Mouse (Mus musculus): ENCODE measurements around the gene Fap.

Fap gene

DNA sequence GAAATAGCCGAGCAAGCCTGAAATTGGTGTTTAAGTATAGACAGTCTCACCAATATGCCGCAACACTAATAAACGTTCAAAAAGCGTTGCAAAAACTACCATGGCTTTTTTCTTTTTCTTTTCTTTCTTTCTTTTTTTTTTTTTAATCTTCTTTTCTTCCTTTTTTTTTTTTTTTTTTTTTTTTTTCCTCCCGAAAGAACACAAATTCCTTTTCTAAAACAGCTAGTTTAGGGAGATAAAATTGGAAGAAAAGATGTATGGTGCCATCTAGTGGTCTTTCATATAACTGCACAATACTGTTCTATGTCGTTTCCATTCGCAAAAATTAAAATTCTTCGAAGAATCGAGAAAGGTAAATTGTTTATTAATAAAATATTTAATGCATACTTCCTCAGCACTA, 115.8 kb downstream of the Fap start:
- DNase-seq = no peak

DNA sequence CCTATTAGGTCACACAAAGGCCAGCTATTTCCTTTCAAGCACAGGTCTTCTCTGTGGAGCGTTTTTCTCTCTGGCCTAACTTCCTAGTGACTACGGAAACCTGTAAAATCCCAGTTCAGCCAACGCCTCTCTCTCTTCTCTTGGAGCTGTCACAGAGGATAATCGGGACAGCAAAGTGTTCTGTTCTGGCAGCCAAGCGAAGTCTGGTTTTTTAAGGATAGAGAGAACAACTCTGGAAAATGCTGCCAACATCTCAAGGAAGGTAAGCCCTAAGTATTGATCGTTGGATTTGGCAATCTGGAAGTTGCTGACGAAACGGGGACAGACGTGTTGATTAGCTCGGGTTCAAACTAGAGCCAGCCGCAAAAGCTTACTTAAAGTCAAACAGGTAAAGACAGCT, 118.9 kb downstream of the Fap start:
- no peak for DNase-seq

DNA sequence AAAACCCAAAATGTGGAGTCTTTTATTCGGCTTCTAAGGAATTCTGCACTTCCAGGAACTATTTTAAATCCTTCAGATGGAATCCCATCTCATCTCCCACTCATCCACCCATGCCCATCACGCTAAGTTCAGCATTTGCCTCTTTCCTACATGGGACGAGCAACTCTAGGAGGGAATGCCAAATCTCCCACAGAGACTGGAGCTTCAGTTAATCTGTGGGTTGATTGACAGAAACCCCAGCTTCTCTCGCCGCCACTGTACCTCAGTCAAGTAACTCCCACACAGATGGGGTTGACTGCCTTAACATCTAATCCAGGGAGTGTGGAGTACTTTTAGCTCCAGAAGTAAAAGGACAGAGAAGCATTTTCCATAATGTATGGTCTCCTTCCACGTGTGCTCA, 119.8 kb downstream of the Fap start:
- DNase-seq = no peak

Measured in kidney, postnatal 10 days (tissue).